Mouse (Mus musculus) liver, embryonic 14.5 days (tissue): ENCODE data around the gene Hmcn2.

Experiments
- CTCF ChIP-seq: IDR thresholded peaks from 2 replicates; pipeline ENCODE4 v1.5.1; 2016; ENCODE audit warnings: antibody characterized with exemption, low read depth, control low read depth
- EP300 ChIP-seq: IDR thresholded peaks from 2 replicates; pipeline ENCODE4 v1.6.1; 2016; ENCODE audit warnings: antibody characterized with exemption, low read depth

DNA sequence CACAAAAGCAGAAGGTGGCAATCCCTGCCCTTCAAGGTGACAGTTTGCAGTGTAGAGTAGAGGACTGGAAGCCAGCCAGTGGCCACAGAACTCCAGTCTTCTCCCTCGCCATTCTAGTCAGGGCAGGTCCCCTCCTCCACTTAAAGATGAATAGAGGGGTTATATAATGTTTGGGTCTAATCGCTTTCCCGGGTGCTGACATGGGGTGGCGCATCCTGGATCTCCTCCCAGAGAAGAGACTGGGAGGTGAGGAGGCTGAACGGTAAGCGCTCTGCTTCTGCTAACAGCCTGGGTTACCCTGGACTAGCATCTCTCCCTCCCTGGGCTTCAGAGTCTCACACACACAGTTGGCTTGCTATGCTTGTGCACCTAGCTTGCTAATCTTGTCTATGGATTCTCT lies 36.4 kb upstream of the Hmcn2 start:
- TF ChIP-seq CTCF (no peak), EP300 (no peak)
